Mouse (Mus musculus) lung, postnatal 0 days (tissue): ENCODE results near the gene Dmpk.

Source experiments
- CTCF ChIP-seq: IDR thresholded peaks from 2 replicates; pipeline ENCODE4 v1.5.1; 2016; ENCODE audit warnings: antibody characterized with exemption, mild to moderate bottlenecking
- EP300 ChIP-seq: IDR thresholded peaks from 2 replicates; pipeline ENCODE4 v1.6.1; 2016; ENCODE audit warnings: antibody characterized with exemption, mild to moderate bottlenecking, control low read depth

GRCm38 (mm10) chr7:19130657-19131056, 47.0 kb downstream of the Dmpk start:
- TF ChIP-seq CTCF, result peak; percentile 49
- no peak for TF ChIP-seq EP300
